Mouse (Mus musculus): ENCODE data around the gene Cfap161. TPM values are rescaled to one million over a fixed set of nuclear protein-coding genes. Genes with fewer than 3 reads are reported as not detected.

Cfap161 gene
- total and polyA plus RNA-seq, 2 experiments from 2014 or later: 0.90 TPM; not detected in 1

GRCm38 (mm10) chr7:83827402-83828076 is 32.9 kb upstream of the Cfap161 start:
- WGBS: 69% methylated on average over 10 of the region's 10 CpGs
- DNase-seq (ENCODE audit: low spot score) (no peak), ATAC-seq (ENCODE audit: insufficient read depth, low read depth) (no peak)
- no peak for TF ChIP-seq EP300 (IDR thresholded peaks at IDR 0.05; ENCODE audit: low read depth)
- no peak for TF ChIP-seq CTCF (IDR thresholded peaks at IDR 0.05; ENCODE audit: low read depth)
- Histone ChIP-seq H3K4me1 (ENCODE audit: control insufficient read depth, insufficient read depth) (no peaks in the 10 kb centered on the region), H3K36me3 (replicated peaks; ENCODE audit: control insufficient read depth, insufficient read depth, low read length) (no peaks in the 10 kb centered on the region), H3K27ac (ENCODE audit: low read depth) (no peak overlapping the region), H3K9me3 (replicated peaks; ENCODE audit: control insufficient read depth, low read length) (no peaks in the 10 kb centered on the region), H3K4me2 (ENCODE audit: low read depth, low read length) (no peak overlapping the region), H3K27me3 (ENCODE audit: control insufficient read depth, insufficient read depth, low read length) (no peaks in the 10 kb centered on the region), H3K4me3 (ENCODE audit: low read depth, low read length) (no peak overlapping the region), H3K9ac (replicated peaks; ENCODE audit: low read depth, low read length) (no peak overlapping the region)

- no peaks in the 10 kb centered on the region for H3K4me1 ChIP-seq (ENCODE audit: control insufficient read depth, insufficient read depth)
- 63% methylated on average over 2 of the region's 2 CpGs for WGBS
These were observed 32.1 kb upstream of the Cfap161 start for GRCm38 (mm10) chr7:83826808-83827207.

GRCm38 (mm10) chr7:83821951-83822350 is 27.3 kb upstream of the Cfap161 start:
- Histone ChIP-seq H3K27me3 (ENCODE audit: control insufficient read depth, insufficient read depth, low read length) (no peaks in the 10 kb centered on the region), H3K4me3 (ENCODE audit: low read depth, low read length) (no peak overlapping the region), H3K27ac (ENCODE audit: low read depth) (no peak overlapping the region), H3K4me2 (ENCODE audit: low read depth, low read length) (no peak overlapping the region), H3K9me3 (replicated peaks; ENCODE audit: control insufficient read depth, low read length) (no peaks in the 10 kb centered on the region), H3K36me3 (replicated peaks; ENCODE audit: control insufficient read depth, insufficient read depth, low read length) (no peaks in the 10 kb centered on the region), H3K4me1 (ENCODE audit: control insufficient read depth, insufficient read depth) (no peaks in the 10 kb centered on the region), H3K9ac (replicated peaks; ENCODE audit: low read depth, low read length) (no peak overlapping the region)
- WGBS: 93% methylated on average over 2 of the region's 2 CpGs
- TF ChIP-seq CTCF (IDR thresholded peaks at IDR 0.05; ENCODE audit: low read depth): no peak
- no peak for TF ChIP-seq EP300 (IDR thresholded peaks at IDR 0.05; ENCODE audit: low read depth)
- DNase-seq (ENCODE audit: low spot score) (no peak), ATAC-seq (ENCODE audit: insufficient read depth, low read depth) (no peak)

More at GRCm38 (mm10) chr7:83826808-83827207, 32.1 kb upstream of the Cfap161 start:
- TF ChIP-seq CTCF (IDR thresholded peaks at IDR 0.05; ENCODE audit: low read depth): no peak
- TF ChIP-seq EP300 (IDR thresholded peaks at IDR 0.05; ENCODE audit: low read depth): no peak
- Histone ChIP-seq H3K36me3 (replicated peaks; ENCODE audit: control insufficient read depth, insufficient read depth, low read length) (no peaks in the 10 kb centered on the region), H3K4me3 (ENCODE audit: low read depth, low read length) (no peak overlapping the region), H3K27ac (ENCODE audit: low read depth) (no peak overlapping the region), H3K9ac (replicated peaks; ENCODE audit: low read depth, low read length) (no peak overlapping the region), H3K27me3 (ENCODE audit: control insufficient read depth, insufficient read depth, low read length) (no peaks in the 10 kb centered on the region), H3K9me3 (replicated peaks; ENCODE audit: control insufficient read depth, low read length) (no peaks in the 10 kb centered on the region), H3K4me2 (ENCODE audit: low read depth, low read length) (no peak overlapping the region)
- ATAC-seq (ENCODE audit: insufficient read depth, low read depth): no peak
- no peak for DNase-seq (ENCODE audit: low spot score)

- no peak for ATAC-seq (ENCODE audit: insufficient read depth, low read depth)
- H3K9me3 ChIP-seq (replicated peaks; ENCODE audit: control insufficient read depth, low read length): no peaks in the 10 kb centered on the region
- TF ChIP-seq EP300 (IDR thresholded peaks at IDR 0.05; ENCODE audit: low read depth) (no peak), CTCF (IDR thresholded peaks at IDR 0.05; ENCODE audit: low read depth) (no peak)
- H3K4me1 ChIP-seq (ENCODE audit: control insufficient read depth, insufficient read depth): peaks cover 13% of the 10 kb centered on the region; the same call in 1 of the 2 replicates
- 87% methylated on average over 5 of the region's 5 CpGs for WGBS
- H3K9ac ChIP-seq (replicated peaks; ENCODE audit: low read depth, low read length): no peak overlapping the region
- H3K36me3 ChIP-seq (replicated peaks; ENCODE audit: control insufficient read depth, insufficient read depth, low read length): no peaks in the 10 kb centered on the region
- no peaks in the 10 kb centered on the region for H3K27me3 ChIP-seq (ENCODE audit: control insufficient read depth, insufficient read depth, low read length)
- no peak overlapping the region for H3K4me3 ChIP-seq (ENCODE audit: low read depth, low read length)
- H3K27ac ChIP-seq (ENCODE audit: low read depth): no peak overlapping the region
- DNase-seq (ENCODE audit: low spot score): no peak
- no peak overlapping the region for H3K4me2 ChIP-seq (ENCODE audit: low read depth, low read length)
These were observed 22.2 kb upstream of the Cfap161 start for GRCm38 (mm10) chr7:83816886-83817285.

- no peak overlapping the region for H3K27ac ChIP-seq (ENCODE audit: low read depth)
- H3K9me3 ChIP-seq (replicated peaks; ENCODE audit: control insufficient read depth, low read length): no peaks in the 10 kb centered on the region
- no peaks in the 10 kb centered on the region for H3K27me3 ChIP-seq (ENCODE audit: control insufficient read depth, insufficient read depth, low read length)
- no peak for TF ChIP-seq EP300 (IDR thresholded peaks at IDR 0.05; ENCODE audit: low read depth)
- TF ChIP-seq CTCF (IDR thresholded peaks at IDR 0.05; ENCODE audit: low read depth): no peak
- ATAC-seq (ENCODE audit: insufficient read depth, low read depth) (no peak), DNase-seq (ENCODE audit: low spot score) (no peak)
- no peak overlapping the region for H3K4me3 ChIP-seq (ENCODE audit: low read depth, low read length)
- H3K36me3 ChIP-seq (replicated peaks; ENCODE audit: control insufficient read depth, insufficient read depth, low read length): no peaks in the 10 kb centered on the region
- H3K4me2 ChIP-seq (ENCODE audit: low read depth, low read length): no peak overlapping the region
- WGBS: 77% methylated on average over 1 of the region's 1 CpGs
- peaks cover 16% of the 10 kb centered on the region; the same call in 1 of the 2 replicates for H3K4me1 ChIP-seq (ENCODE audit: control insufficient read depth, insufficient read depth)
- no peak overlapping the region for H3K9ac ChIP-seq (replicated peaks; ENCODE audit: low read depth, low read length)
These were observed 21.0 kb upstream of the Cfap161 start for GRCm38 (mm10) chr7:83815646-83816045.

GRCm38 (mm10) chr7:83813993-83814392 is 19.3 kb upstream of the Cfap161 start:
- WGBS: 10% methylated on average over 4 of the region's 4 CpGs
- Histone ChIP-seq H3K36me3 (replicated peaks; ENCODE audit: control insufficient read depth, insufficient read depth, low read length) (no peaks in the 10 kb centered on the region), H3K27me3 (ENCODE audit: control insufficient read depth, insufficient read depth, low read length) (no peaks in the 10 kb centered on the region), H3K9me3 (replicated peaks; ENCODE audit: control insufficient read depth, low read length) (no peaks in the 10 kb centered on the region), H3K27ac (ENCODE audit: low read depth) (peak overlapping the region; percentile 80), H3K4me2 (ENCODE audit: low read depth, low read length) (peak overlapping the region; percentile 30), H3K4me3 (ENCODE audit: low read depth, low read length) (no peak overlapping the region), H3K9ac (replicated peaks; ENCODE audit: low read depth, low read length) (peak overlapping the region; percentile 45; the same call in 1 of the 2 replicates), H3K4me1 (ENCODE audit: control insufficient read depth, insufficient read depth) (peaks cover 18% of the 10 kb centered on the region; the same call in 1 of the 2 replicates)
- peak; percentile 38 for DNase-seq (ENCODE audit: low spot score)
- ATAC-seq (ENCODE audit: insufficient read depth, low read depth): peak; percentile 48
- no peak for TF ChIP-seq CTCF (IDR thresholded peaks at IDR 0.05; ENCODE audit: low read depth)
- TF ChIP-seq EP300 (IDR thresholded peaks at IDR 0.05; ENCODE audit: low read depth): no peak

All from heart, postnatal 0 days (tissue).